Mouse (Mus musculus) limb, embryonic 11.5 days (tissue): ENCODE data around the gene Hsd11b2. TPM values are rescaled to one million over a fixed set of nuclear protein-coding genes. Genes with fewer than 3 reads are reported as not detected.

ENCODE experiments used
- ATAC-seq: fragments of 200-750 bp; cut with Nextera tagmentation; 2 replicates; pipeline ENCODE4 v1.8.0; 2017; ENCODE audit warnings: low read depth; ENCODE audit not compliant: insufficient number of reproducible peaks, low FRiP score, low TSS enrichment
- DNase-seq: peaks from one replicate; pipeline ENCODE4 v3.0.0-alpha.2; 2015; ENCODE audit warnings: low spot score
- H3K27ac ChIP-seq: fragments of 300-500 bp; sonication (generic); replicated peaks from 2 replicates; pipeline ENCODE4 v1.5.1; 2014; ENCODE audit warnings: low read depth, mild to moderate bottlenecking, low read length
- H3K27me3 ChIP-seq: fragments of 300-500 bp; sonication (generic); 2 replicates; pipeline ENCODE4 v1.6.1; 2014; ENCODE audit warnings: mild to moderate bottlenecking, low read length, mixed read lengths; ENCODE audit not compliant: control insufficient read depth, insufficient read depth
- H3K36me3 ChIP-seq: fragments of 300-500 bp; sonication (generic); 2 replicates; pipeline ENCODE4 v1.6.1; 2014; ENCODE audit warnings: mild to moderate bottlenecking, low read length, moderate library complexity, mixed read lengths; ENCODE audit not compliant: control insufficient read depth, insufficient read depth
- H3K4me1 ChIP-seq: fragments of 300-500 bp; sonication (generic); 2 replicates; pipeline ENCODE4 v1.6.1; 2014; ENCODE audit warnings: low read length, mixed read lengths; ENCODE audit not compliant: control insufficient read depth, insufficient read depth
- H3K4me2 ChIP-seq: fragments of 300-500 bp; sonication (generic); 2 replicates; pipeline ENCODE4 v1.6.1; 2014; ENCODE audit warnings: low read depth, mild to moderate bottlenecking, moderate library complexity; ENCODE audit not compliant: severe bottlenecking
- H3K4me3 ChIP-seq: fragments of 300-500 bp; sonication (generic); 2 replicates; pipeline ENCODE4 v1.5.1; 2014; ENCODE audit warnings: low read depth, low read length
- H3K9ac ChIP-seq: fragments of 300-500 bp; sonication (generic); 2 replicates; pipeline ENCODE4 v1.6.1; 2014; ENCODE audit warnings: mild to moderate bottlenecking, low read length
- H3K9me3 ChIP-seq: fragments of 300-500 bp; sonication (generic); 2 replicates; pipeline ENCODE4 v1.6.1; 2016; ENCODE audit warnings: low read length; ENCODE audit not compliant: control insufficient read depth
- WGBS: fragments of 180-500 bp; shearing (Covaris S2); extraction: QIAGEN DNeasy Blood & Tissue Kit; methylation state at CpG from one replicate; pipeline ENCODE4 v1.1.7; 2014; 5-methylcytosine and 5-hydroxymethylcytosine counted together
- polyA plus RNA-seq: library from polyadenylated mRNA; unstranded; fragments of >200 nt; fragmentation: Nextera tagmentation; extraction: Ambion mirVana; gene quantifications from 2 replicates; pipeline ENCODE4 v1.2.1, GENCODE M21; 2014

Gene Hsd11b2
- polyA plus RNA-seq, 1 experiment from 2014 or later = 71.0 TPM

- DNase-seq (peak; percentile 23), ATAC-seq (no peak)
- Histone ChIP-seq H3K27me3 (no peaks in the 10 kb centered on the region), H3K4me2 (peak overlapping the region; percentile 15; the same call in 1 of the 2 replicates), H3K4me3 (no peak overlapping the region), H3K4me1 (peaks cover 30% of the 10 kb centered on the region), H3K9me3 (no peaks in the 10 kb centered on the region), H3K9ac (no peak overlapping the region), H3K36me3 (no peaks in the 10 kb centered on the region), H3K27ac (peak overlapping the region; percentile 58)
- 27% methylated on average over 12 of the region's 12 CpGs for WGBS
Measured at GRCm38 (mm10) chr8:105509997-105510735, 8.4 kb upstream of the Hsd11b2 start.

GRCm38 (mm10) chr8:105514194-105514593 is 4.4 kb upstream of the Hsd11b2 start:
- no peak overlapping the region for H3K4me3 ChIP-seq
- DNase-seq (no peak), ATAC-seq (no peak)
- H3K4me1 ChIP-seq = peaks cover 44% of the 10 kb centered on the region
- H3K36me3 ChIP-seq = no peaks in the 10 kb centered on the region
- 73% methylated on average over 6 of the region's 6 CpGs for WGBS
- H3K27me3 ChIP-seq = no peaks in the 10 kb centered on the region
- no peak overlapping the region for H3K27ac ChIP-seq
- H3K9ac ChIP-seq = no peak overlapping the region
- no peak overlapping the region for H3K4me2 ChIP-seq
- no peaks in the 10 kb centered on the region for H3K9me3 ChIP-seq

DNA sequence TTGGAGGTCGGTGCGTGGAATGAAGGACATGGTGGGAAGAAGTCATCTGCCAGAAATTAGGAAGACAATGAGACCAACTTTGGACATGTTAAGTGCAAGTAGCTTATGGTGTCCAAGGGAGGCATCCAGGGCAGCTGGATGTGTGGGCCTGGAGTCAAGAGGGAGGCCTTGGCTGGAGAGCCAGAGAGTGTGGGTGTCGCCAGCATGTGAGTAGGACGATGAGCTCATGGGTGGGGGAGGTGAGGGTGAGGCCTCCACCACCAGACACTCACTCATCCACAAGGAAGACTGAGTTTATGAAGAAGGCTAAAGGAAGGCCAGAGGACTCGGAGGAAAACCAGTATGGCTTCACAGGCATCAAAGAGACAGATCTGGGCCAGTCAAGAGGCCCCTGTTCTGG is 3.9 kb upstream of the Hsd11b2 start:
- no peaks in the 10 kb centered on the region for H3K36me3 ChIP-seq
- ATAC-seq (no peak), DNase-seq (no peak)
- H3K4me3 ChIP-seq = no peak overlapping the region
- H3K4me2 ChIP-seq = no peak overlapping the region
- peaks cover 42% of the 10 kb centered on the region for H3K4me1 ChIP-seq
- no peak overlapping the region for H3K27ac ChIP-seq
- WGBS = 72% methylated on average over 5 of the region's 5 CpGs
- no peaks in the 10 kb centered on the region for H3K9me3 ChIP-seq
- no peaks in the 10 kb centered on the region for H3K27me3 ChIP-seq
- no peak overlapping the region for H3K9ac ChIP-seq

- WGBS = 12% methylated on average over 12 of the region's 12 CpGs
- Histone ChIP-seq H3K27me3 (no peaks in the 10 kb centered on the region), H3K9me3 (no peaks in the 10 kb centered on the region), H3K27ac (peak overlapping the region; percentile 65; the same call in 1 of the 2 replicates), H3K9ac (peak overlapping the region; percentile 72), H3K4me3 (peak overlapping the region; percentile 14; the same call in 1 of the 2 replicates), H3K4me1 (peaks cover 45% of the 10 kb centered on the region), H3K4me2 (peak overlapping the region; percentile 31), H3K36me3 (no peaks in the 10 kb centered on the region)
- DNase-seq (peak; percentile 93), ATAC-seq (peak; percentile 41; the same call in 1 of the 2 replicates)
Measured at GRCm38 (mm10) chr8:105516018-105516645, 2.4 kb upstream of the Hsd11b2 start.

- ATAC-seq (no peak), DNase-seq (peak; percentile 29)
- 0 out of 2 replicates have a peak overlapping the region, but pooled peaks have one; percentile 21 for H3K27ac ChIP-seq
- peaks cover 2% of the 10 kb centered on the region; the same call in 1 of the 2 replicates for H3K36me3 ChIP-seq
- no peaks in the 10 kb centered on the region for H3K9me3 ChIP-seq
- WGBS = 46% methylated on average over 8 of the region's 8 CpGs
- H3K27me3 ChIP-seq = no peaks in the 10 kb centered on the region
- no peak overlapping the region for H3K4me3 ChIP-seq
- peaks cover 55% of the 10 kb centered on the region for H3K4me1 ChIP-seq
- peak overlapping the region; percentile 25 for H3K4me2 ChIP-seq
- H3K9ac ChIP-seq = peak overlapping the region; percentile 37; the same call in 1 of the 2 replicates
Measured at GRCm38 (mm10) chr8:105517346-105517745, 1.2 kb upstream of the Hsd11b2 start.

- no peaks in the 10 kb centered on the region for H3K9me3 ChIP-seq
- H3K4me3 ChIP-seq = peak overlapping the region; percentile 95
- no peaks in the 10 kb centered on the region for H3K27me3 ChIP-seq
- 0% methylated on average over 2 of the region's 2 CpGs for WGBS
- peaks cover 58% of the 10 kb centered on the region for H3K4me1 ChIP-seq
- peak overlapping the region; percentile 93 for H3K27ac ChIP-seq
- peak overlapping the region; percentile 88 for H3K4me2 ChIP-seq
- peak; percentile 85 for DNase-seq
- no peak for ATAC-seq
- H3K36me3 ChIP-seq = peaks cover 15% of the 10 kb centered on the region; the same call in 1 of the 2 replicates
- H3K9ac ChIP-seq = peak overlapping the region; percentile 99
Measured at GRCm38 (mm10) chr8:105519591-105519990, 1.0 kb downstream of the Hsd11b2 start.

- Histone ChIP-seq H3K27ac (peak overlapping the region; percentile 93), H3K9ac (peak overlapping the region; percentile 99), H3K36me3 (peaks cover 16% of the 10 kb centered on the region; the same call in 1 of the 2 replicates), H3K9me3 (no peaks in the 10 kb centered on the region), H3K27me3 (no peaks in the 10 kb centered on the region), H3K4me1 (peaks cover 58% of the 10 kb centered on the region), H3K4me2 (peak overlapping the region; percentile 88), H3K4me3 (peak overlapping the region; percentile 95)
- ATAC-seq = no peak
- whole genome bisulfite sequencing = 22% methylated on average over 5 of the region's 5 CpGs
- DNase-seq = peak; percentile 44
Measured at GRCm38 (mm10) chr8:105520521-105520920, 2.0 kb downstream of the Hsd11b2 start.

DNA sequence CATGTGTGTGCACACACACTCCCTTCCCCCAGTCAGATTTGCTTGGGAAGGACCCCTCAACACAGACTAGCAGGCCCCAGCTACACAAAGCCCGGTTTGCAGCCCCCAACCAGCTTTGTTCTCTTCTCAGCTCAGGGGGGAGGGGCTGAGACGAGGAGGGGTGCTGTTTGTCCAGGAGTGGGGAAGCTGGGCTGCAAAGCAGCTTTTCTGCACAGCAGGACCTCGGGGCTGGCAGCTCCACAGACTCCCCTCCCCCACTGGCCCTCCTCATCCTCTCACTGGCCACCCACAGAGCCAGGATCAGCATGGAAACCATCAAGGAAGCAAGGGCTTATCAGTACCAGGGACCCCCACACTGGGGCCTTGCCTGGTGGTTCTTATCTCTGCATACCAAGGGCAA is 2.5 kb downstream of the Hsd11b2 start:
- ATAC-seq = 0 out of 2 replicates have a peak, but pooled peaks have one; percentile 7
- peaks cover 16% of the 10 kb centered on the region; the same call in 1 of the 2 replicates for H3K36me3 ChIP-seq
- peaks cover 57% of the 10 kb centered on the region for H3K4me1 ChIP-seq
- H3K4me3 ChIP-seq = peak overlapping the region; percentile 95; the same call in 1 of the 2 replicates
- H3K27ac ChIP-seq = peak overlapping the region; percentile 93
- H3K27me3 ChIP-seq = no peaks in the 10 kb centered on the region
- 0% methylated on average over 3 of the region's 3 CpGs for WGBS
- DNase-seq = peak; percentile 71
- peak overlapping the region; percentile 99 for H3K9ac ChIP-seq
- no peaks in the 10 kb centered on the region for H3K9me3 ChIP-seq
- peak overlapping the region; percentile 88 for H3K4me2 ChIP-seq
